Mouse (Mus musculus) liver, adult 2 months (tissue): ENCODE measurements around the gene Lrrc49.

Experiments used
- CTCF ChIP-seq: fragments of 200-500 bp; IDR thresholded peaks from 2 replicates; pipeline ENCODE4 v1.5.1; 2011; ENCODE audit warnings: low read depth, low read length, control low read depth
- POLR2A ChIP-seq: fragments of 200-500 bp; IDR thresholded peaks from 2 replicates; pipeline ENCODE4 v1.6.1; 2011; ENCODE audit warnings: low read length, control low read depth; ENCODE audit not compliant: insufficient read depth; ENCODE audit errors: extremely low read depth

DNA sequence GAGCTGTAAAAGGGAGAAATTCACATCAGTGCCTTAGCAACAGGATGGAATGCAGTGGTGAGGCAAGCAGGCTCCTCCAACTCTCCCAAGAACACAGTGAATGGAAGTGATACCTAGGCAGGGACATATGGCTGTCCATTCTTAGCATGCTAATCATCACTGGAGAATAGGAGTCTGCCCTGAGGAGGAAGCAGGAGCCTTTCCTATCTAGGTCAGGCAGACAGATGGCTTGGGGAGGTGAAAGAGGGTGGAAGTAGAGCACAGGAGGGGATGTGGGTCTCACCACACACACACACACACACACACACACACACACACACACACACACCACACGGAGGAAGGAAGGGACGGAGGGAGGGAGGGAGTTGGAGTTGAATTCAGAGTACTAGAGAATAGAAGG is 62.1 kb downstream of the Lrrc49 start:
- TF ChIP-seq POLR2A (no peak), CTCF (no peak)
